Mouse (Mus musculus) cerebral cortex, adult 2 months (tissue): ENCODE data around the gene 0610030E20Rik.

Source experiments
- WGBS: fragments of 180-500 bp; shearing (Covaris S2); methylation state at CpG from one replicate; pipeline ENCODE4 v1.1.7; 2018; 5-methylcytosine and 5-hydroxymethylcytosine counted together

Gene 0610030E20Rik

DNA sequence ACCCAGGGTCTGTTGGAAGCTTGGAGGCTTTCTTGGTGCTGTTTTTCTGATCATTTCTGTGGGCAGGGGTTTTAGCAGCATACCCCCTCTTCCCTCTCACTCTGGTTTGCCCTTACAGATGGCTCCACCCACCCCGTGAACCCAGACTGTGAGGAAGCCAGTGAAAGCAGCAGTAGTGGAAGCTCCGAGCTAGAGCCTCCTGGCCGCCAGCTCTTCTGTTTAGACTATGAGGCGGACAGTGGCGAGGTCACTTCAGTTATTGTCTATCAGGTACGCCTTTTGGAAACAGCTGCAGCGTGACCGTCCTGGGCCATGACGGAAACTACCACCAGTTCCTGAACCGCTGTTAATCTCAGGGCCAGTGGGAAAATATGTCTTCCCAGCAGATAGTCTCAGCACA, 1.3 kb downstream of the 0610030E20Rik start:
- WGBS = 72% methylated on average over 10 of the region's 10 CpGs

DNA sequence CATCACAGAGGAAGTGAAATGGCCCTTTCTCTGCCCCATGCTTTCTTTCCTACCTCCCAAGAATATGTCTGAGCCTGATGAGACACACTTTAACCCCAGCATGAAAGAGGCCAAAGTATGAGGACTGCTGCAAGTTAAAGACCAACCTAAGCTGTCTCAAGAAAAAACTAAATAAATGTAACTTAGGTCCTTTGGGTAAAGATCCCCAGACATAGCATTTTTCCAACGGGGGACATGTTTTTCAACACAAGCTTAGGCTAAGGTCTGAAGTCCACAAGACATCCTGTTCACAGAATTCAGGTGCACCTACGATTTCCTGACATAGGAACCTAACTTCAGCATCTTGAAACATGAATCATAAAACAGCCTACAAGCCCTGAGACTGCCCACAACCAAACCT, 3.1 kb downstream of the 0610030E20Rik start:
- WGBS = 79% methylated on average over 2 of the region's 2 CpGs

DNA sequence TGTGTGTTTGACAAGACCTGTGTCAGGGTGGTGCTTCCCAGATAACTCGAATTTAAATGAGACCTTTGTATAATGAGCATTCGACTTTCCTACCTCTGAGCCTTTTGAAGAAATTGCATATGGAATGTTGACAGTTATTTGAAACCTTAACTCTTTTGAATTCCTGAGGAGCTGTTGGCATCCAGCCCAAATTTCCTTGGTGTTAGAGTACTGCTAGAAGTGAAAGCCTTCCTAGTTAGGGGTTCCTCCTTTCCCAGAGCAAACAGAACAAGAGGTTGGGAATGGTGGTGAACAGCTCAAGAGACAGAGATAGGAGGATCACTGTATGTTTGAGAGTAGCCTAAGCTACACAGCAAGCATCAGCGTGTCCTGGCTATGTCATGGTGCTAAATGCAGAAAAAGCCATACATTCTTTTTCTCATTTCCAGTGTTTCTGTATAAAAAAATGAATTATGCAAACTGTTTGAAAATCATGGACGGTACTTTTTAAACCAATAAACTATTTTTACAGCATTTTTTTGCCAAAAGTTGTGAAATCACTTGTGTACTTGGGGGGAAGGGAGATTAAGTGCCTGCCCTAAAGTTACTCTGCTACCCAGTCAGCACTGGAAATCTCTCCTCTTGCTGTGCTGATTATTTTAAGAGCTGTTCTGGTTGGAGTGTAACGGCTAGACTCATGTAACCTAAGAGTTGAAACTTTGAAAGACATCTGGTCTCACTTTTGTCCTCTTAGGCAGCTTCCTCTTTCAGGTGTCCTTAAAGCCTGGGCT, 5.7 kb downstream of the 0610030E20Rik start:
- WGBS = 48% methylated on average over 5 of the region's 5 CpGs

- WGBS = 71% methylated on average over 1 of the region's 1 CpGs
These were observed 6.9 kb downstream of the 0610030E20Rik start for GRCm38 (mm10) chr6:72354025-72354424.

DNA sequence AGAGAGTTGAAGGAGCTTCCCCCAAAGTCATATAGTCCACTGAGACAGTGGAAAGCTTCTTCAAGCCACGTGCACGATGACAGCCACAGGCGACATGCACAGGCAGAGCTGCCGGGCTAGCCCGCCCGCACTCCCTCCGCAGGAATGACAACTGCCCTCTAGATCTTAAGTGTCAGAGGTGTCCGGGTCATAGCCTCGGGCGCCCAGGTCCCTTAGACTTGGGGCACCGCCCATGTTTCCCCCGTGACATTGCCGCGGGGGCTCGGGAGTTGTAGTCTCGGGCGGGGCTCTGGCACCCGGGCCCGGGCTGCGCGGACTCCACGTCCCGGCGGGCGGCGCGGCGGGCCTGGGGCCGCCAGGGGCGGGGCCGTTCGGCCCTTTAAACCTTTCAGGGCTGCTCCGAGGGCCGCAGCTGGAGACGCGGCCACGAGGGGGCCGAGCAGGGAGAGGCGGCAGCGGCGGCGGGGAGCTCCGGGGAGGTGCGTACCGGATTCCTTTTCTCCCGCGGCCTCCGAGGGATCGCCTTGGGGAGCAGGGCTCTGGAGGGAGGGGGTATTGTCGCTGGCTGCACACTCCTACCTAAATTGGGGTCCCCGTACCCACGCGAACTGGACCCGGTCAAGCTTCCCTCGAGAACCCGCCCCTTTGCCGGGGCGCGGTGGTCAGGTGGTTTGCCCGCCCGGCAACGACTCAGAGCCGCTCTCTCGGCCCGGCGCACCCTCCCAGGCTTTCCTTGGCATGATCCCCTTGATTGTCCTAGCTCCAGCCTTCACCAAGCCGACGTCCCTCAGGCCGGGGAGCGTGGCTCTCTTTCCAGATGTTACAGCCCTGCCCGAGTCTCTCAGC, 8.2 kb downstream of the 0610030E20Rik start, which contains the start of gene Tmem150a:
Tmem150a (plus strand) TSS at position 382 of the 846 bp plus-strand sequence.
- WGBS = under 1% methylated on average over 70 of the region's 71 CpGs

- WGBS = 25% methylated on average over 8 of the region's 8 CpGs
These were observed 8.9 kb downstream of the 0610030E20Rik start for GRCm38 (mm10) chr6:72356001-72356532.

DNA sequence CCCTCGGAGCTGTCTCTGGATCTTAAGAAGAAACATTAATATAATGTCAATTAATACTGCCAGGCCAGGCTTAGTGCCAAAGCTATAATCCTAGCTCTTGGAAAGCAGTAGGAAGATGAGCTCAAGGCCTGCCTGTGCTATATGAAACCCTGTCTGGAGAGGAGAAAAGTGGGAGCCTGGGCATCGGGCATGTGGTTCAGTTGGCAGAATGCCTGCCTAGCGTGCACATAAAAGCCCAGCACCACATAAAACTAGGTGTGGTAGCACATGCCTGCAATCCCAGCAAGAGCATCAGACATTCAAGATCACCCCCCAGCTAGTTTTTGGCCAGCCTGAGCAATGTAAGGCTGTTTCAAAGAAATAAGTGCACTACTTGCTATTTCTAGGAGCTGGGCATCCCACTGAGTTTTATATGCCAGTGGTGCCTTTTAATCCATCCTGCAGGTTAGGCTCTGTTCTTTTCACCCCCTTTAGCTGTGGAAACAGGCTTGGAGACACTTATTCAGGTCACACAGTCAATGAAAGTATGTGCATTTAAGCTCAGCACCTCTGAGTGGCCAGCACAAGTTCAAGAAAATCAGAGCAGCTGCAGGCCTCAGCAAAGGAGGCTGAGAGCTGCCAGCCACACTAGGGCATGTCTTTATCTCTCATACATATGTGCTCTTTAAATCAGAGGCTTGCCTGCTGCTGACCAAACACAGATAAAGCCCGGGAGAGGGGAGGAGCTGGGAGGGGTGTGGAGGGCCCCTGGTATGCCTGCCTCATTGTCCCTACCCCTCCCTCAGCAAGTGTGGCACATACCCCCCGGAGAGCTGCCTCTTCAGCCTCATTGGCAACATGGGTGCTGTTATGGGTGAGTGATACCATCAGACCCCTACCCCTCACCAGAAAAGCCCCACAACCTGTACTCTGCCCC, 10.3 kb downstream of the 0610030E20Rik start:
- WGBS = 47% methylated on average over 5 of the region's 5 CpGs

- 90% methylated on average over 10 of the region's 10 CpGs for WGBS
These were observed 11.1 kb downstream of the 0610030E20Rik start for GRCm38 (mm10) chr6:72358086-72358764.

GRCm38 (mm10) chr6:72359343-72359742, 12.2 kb downstream of the 0610030E20Rik start:
- WGBS = 43% methylated on average over 2 of the region's 2 CpGs

- WGBS = 71% methylated on average over 11 of the region's 11 CpGs
These were observed 12.9 kb downstream of the 0610030E20Rik start for GRCm38 (mm10) chr6:72359891-72360598.

GRCm38 (mm10) chr6:72360599-72360935, 13.4 kb downstream of the 0610030E20Rik start:
- 57% methylated on average over 7 of the region's 7 CpGs for WGBS

GRCm38 (mm10) chr6:72361121-72361551, 14.0 kb downstream of the 0610030E20Rik start:
- WGBS = 47% methylated on average over 5 of the region's 5 CpGs

DNA sequence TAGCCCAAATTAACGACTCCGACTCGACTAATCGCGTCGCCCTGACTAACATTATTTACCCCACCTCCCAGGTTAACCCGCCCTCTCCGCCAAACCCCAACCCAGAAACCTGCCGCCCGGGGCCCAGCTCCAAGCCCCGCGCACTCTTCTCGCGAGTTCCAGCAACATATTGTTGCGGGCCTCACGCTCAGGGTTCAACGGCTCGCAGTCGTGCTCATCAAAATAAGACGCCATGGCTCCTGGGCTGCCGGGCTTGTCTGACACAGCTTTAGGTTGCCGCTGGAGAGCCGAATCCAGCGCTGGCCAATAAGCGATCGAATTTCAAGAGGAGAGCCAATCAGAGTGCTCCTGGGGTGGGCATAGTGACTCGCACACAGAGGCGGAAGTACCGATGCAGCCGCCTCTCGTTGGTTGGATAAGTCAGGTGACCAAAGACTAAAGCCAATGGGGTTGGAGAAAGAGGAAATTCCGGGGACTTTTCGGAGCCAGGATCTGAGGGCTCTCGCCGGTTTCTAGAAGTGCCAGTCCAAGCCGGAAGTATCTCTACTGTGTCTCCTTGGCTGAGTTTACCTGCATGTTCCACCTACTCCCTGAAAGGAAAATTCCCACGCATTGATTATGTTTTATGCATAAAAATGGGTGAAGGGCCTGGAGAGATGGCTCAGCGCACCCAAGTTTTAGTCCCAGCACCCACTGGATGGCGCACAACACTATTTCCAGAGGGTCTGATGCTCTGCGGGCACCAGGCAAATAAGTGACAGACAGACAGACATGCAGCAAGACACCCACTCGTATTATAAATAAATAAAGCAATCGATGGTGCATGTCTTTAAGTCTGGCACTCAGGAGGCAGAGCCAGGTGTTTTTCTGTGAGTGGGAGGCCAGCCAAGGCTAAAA, 15.3 kb downstream of the 0610030E20Rik start:
- under 1% methylated on average over 42 of the region's 42 CpGs for WGBS

GRCm38 (mm10) chr6:72364009-72364408, 16.9 kb downstream of the 0610030E20Rik start:
- 41% methylated on average over 7 of the region's 7 CpGs for WGBS

DNA sequence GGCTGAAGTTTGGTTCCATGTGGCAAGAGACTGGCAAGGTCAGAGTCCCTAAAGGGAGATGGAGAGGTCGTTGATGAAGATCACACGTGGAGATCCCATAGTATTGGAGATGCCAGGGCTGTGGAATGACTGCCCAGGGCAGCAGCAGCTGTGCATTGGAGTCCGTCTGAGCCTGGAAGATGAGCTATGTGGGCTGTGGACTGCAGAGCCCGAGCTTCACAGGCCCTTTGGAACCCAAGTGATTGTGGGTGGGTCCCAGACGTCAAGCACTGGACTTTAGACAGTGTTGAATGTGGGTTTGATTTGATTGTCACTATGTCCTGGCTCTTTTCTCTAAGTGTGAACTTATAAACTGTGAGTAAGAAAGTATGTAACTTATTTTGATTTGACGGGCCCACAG, 17.9 kb downstream of the 0610030E20Rik start:
- 68% methylated on average over 6 of the region's 6 CpGs for WGBS

DNA sequence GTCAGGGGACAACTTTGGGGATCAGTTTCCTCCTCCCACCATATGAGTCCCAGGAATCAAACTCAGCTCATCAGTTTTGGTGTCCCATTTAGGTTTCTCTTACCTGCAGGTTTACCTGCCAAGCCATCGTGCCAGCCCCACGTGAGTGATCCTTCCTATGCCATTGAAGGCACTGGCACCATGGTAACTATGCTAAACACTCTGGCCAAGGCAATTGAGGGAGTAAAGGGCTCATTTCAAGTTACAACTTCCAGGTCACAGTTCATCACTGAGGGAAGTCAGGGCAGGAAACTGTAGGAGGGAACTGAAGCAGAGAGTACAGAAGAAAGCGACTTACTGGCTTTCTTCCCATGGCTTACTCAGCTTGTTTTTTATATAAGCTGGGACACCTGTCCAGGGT, 19.2 kb downstream of the 0610030E20Rik start:
- WGBS = 61% methylated on average over 3 of the region's 3 CpGs

DNA sequence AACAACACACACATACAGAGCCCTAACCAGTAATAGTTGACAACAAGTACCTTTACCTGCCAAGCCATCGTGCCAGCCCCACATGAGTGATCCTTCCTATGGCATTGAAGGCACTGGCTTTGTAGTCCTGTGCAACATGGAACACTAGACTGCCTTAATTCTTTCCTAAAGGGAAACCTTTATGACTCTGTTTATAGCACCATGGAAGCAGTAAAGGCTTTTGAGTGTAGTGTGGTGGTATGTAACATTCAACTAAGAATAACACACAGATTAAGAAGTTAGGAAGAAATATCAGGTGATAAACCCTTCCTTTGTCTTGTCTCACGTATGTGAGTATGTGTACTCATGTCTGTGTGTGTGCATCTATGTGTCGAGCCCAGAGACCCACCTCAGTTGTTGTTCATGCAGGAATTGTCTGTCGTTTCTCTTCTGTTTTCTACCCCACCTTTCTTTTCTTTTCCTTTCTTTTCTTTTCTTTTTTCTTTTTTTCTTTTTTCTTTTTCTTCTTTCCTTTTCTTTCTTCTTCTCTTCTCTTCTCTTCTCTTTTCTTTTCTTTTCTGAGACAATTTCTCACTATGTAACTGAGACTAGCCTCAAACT, 19.8 kb downstream of the 0610030E20Rik start, which contains the start of gene Rnf181:
Rnf181 (minus strand) TSS at position 113 of the 600 bp plus-strand sequence.
- WGBS = 86% methylated on average over 4 of the region's 4 CpGs

GRCm38 (mm10) chr6:72367460-72367974, 20.4 kb downstream of the 0610030E20Rik start:
- 78% methylated on average over 4 of the region's 4 CpGs for WGBS
